Mouse (Mus musculus) G1E (cell line): ENCODE results near the gene Atp6ap2. TPM values are rescaled to one million over a fixed set of nuclear protein-coding genes. Genes with fewer than 3 reads are reported as not detected.
A peak's percentile ranks its signal among the peaks of the same experiment; 100 is the strongest.
"Not testable (repeated sequence)": the region's sequence is repeated elsewhere in the genome, so short reads cannot be mapped to it uniquely, and the experiment has no call there.

Source experiments
- ATAC-seq: 2 replicates; pipeline ENCODE4 v1.8.0; 2016; ENCODE audit warnings: mild to moderate bottlenecking; ENCODE audit not compliant: insufficient number of reproducible peaks, poor library complexity, low FRiP score, severe bottlenecking; ENCODE audit errors: extremely low read depth
- DNase-seq: peaks from one replicate; pipeline ENCODE4 v3.0.0; 2012; ENCODE audit warnings: low spot score
- H3K27me3 ChIP-seq: 2 replicates; pipeline ENCODE4 v1.6.1; 2012; ENCODE audit warnings: mild to moderate bottlenecking, low read length, inconsistent platforms; ENCODE audit not compliant: insufficient read depth
- H3K36me3 ChIP-seq: replicated peaks from 2 replicates; pipeline ENCODE3; 2012; ENCODE audit warnings: mild to moderate bottlenecking, inconsistent platforms
- H3K4me1 ChIP-seq: 2 replicates; pipeline ENCODE4 v1.6.1; 2012; ENCODE audit warnings: low read depth, low read length, inconsistent platforms, mixed read lengths; ENCODE audit not compliant: insufficient read depth
- H3K4me3 ChIP-seq: 2 replicates; pipeline ENCODE4 v1.5.1; 2012; ENCODE audit warnings: low read depth, mild to moderate bottlenecking, inconsistent platforms, low read length, moderate library complexity, mixed read lengths
- H3K9me3 ChIP-seq: replicated peaks from 2 replicates; pipeline ENCODE4 v1.6.1; 2012; ENCODE audit warnings: inconsistent platforms
- CTCF ChIP-seq: IDR thresholded peaks from 2 replicates; pipeline ENCODE4 v1.5.1; 2012; ENCODE audit warnings: low read depth, low read length, inconsistent platforms, mixed read lengths
- GATA1 ChIP-seq: IDR thresholded peaks from 2 replicates; pipeline ENCODE4 v1.6.1; 2012; ENCODE audit warnings: borderline replicate concordance, low read length, inconsistent platforms, mixed read lengths
- GATA2 ChIP-seq: IDR thresholded peaks from 2 replicates; pipeline ENCODE4 v1.6.1; 2012; ENCODE audit warnings: low read depth, low read length, inconsistent platforms, borderline replicate concordance
- POLR2AphosphoS5 ChIP-seq: IDR thresholded peaks from 2 replicates; pipeline ENCODE4 v1.6.1; 2012; ENCODE audit warnings: low read depth, low read length, inconsistent platforms; ENCODE audit not compliant: insufficient replicate concordance
- TAL1 ChIP-seq: conservative IDR thresholded peaks from 2 replicates; pipeline ENCODE4 v1.6.1; 2012; ENCODE audit warnings: low read depth, low read length, inconsistent platforms, mixed read lengths
- polyA plus RNA-seq: library from polyadenylated mRNA; stranded (reverse); fragments of >175 nt; gene quantifications from 2 replicates; pipeline ENCODE4 v1.2.3, GENCODE M21; 2012
- total RNA-seq, 2 experiments: library from RNA; stranded (forward) in 1 of 2; stranded (reverse) in 1 of 2; fragments of 200-1000 nt in 1 of 2; fragments of >200 nt in 1 of 2; fragmentation: Nextera tagmentation in 1 of 2; gene quantifications; 2 replicates each; pipeline ENCODE4 v1.2.3; 2014 to 2017

The Atp6ap2 gene
- total and polyA plus RNA-seq, 3 experiments: 1.5 to 137 (median 56.2) TPM

DNA sequence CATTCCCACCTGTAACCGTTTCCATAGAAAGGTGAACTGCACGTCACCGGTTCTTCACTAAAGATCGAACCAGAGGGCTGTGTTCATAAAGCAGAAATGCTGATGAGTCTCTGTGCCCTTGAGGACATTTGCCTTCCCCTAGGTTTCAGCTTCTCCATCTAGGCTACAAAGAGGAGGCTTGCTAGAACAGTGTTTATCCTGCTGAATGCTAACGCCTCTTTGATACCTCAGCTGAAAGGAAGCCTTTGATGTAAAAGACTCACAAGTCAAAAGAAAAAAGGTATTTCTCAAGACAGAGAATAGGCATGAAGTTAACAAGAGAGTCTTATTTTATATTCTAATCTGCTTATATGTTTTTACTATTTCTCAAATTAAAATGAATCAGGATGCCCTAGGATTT lies 4.3 kb upstream of the Atp6ap2 start:
- TF ChIP-seq POLR2AphosphoS5: no peak
- no peak for TF ChIP-seq TAL1
- no peak for TF ChIP-seq CTCF
- no peak for TF ChIP-seq GATA2
- DNase-seq: no peak
- Histone ChIP-seq H3K36me3 (no peaks in the 10 kb centered on the region), H3K27me3 (0 out of 2 replicates have a peak, but pooled peaks cover 2% of the 10 kb centered on the region), H3K4me3 (no peak overlapping the region), H3K4me1 (peaks cover 7% of the 10 kb centered on the region; the same call in 1 of the 2 replicates), H3K9me3 (no peaks in the 10 kb centered on the region)
- ATAC-seq: no peak

DNA sequence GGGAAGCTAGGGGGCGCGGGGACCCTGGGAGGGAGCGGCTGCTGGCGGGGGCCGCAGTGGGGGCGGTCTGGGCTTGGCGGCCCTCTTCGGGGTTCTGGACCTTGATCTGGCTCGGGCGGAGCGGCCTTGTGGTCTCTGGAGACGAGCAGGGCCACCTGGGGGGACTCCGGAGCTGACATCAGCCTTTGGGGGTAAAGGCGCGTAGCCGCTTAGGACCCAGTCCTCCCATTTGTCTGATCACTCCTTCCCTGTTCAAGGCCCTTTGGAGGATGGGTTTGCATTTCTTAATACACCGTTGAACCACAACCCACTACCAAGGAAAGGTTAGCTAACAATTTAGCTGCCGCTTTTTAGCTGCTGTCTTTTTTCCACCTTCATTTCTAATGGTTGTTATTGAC lies 356 bp downstream of the Atp6ap2 start:
- ATAC-seq: no peak
- peaks cover 32% of the 10 kb centered on the region for H3K36me3 ChIP-seq
- H3K27me3 ChIP-seq: no peaks in the 10 kb centered on the region
- no peaks in the 10 kb centered on the region for H3K9me3 ChIP-seq
- H3K4me1 ChIP-seq: peaks cover 25% of the 10 kb centered on the region
- TF ChIP-seq GATA1 (no peak), POLR2AphosphoS5 (no peak), CTCF (no peak), TAL1 (no peak), GATA2 (no peak)
- DNase-seq: no peak
- peak overlapping the region; percentile 77 for H3K4me3 ChIP-seq

GRCm38 (mm10) chrX:12591401-12591943 lies 3.9 kb downstream of the Atp6ap2 start:
- Histone ChIP-seq H3K4me1 (peaks cover 34% of the 10 kb centered on the region), H3K36me3 (peaks cover 53% of the 10 kb centered on the region), H3K9me3 (no peaks in the 10 kb centered on the region), H3K27me3 (no peaks in the 10 kb centered on the region), H3K4me3 (no peak overlapping the region)
- no peak for TF ChIP-seq TAL1
- TF ChIP-seq GATA2: no peak
- no peak for DNase-seq
- ATAC-seq: no peak

DNA sequence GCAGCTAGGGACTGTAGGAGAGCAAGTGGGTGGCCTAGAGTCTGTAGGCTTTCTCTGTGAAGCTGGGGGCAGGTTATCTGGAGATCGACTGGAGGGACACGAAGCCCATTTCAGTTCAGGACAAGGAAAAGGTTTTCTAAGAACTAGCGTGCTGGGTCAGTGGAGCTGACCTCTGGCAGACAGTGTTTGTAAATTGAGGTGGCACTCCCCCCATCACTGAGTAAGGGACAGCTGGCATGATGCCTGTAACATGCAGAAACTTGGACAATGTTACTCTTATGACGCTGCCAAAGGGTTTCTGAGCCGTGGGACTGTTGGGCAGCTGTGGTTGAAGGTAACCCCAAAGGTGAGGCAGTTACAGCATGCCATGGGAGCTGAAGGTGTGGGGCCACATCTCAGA lies 4.4 kb downstream of the Atp6ap2 start:
- Histone ChIP-seq H3K9me3 (no peaks in the 10 kb centered on the region), H3K4me3 (no peak overlapping the region), H3K36me3 (peaks cover 59% of the 10 kb centered on the region), H3K4me1 (peaks cover 34% of the 10 kb centered on the region), H3K27me3 (no peaks in the 10 kb centered on the region)
- ATAC-seq (no peak), DNase-seq (no peak)
- TF ChIP-seq CTCF: no peak
- no peak for TF ChIP-seq TAL1
- TF ChIP-seq GATA1: no peak
- TF ChIP-seq GATA2: no peak
- TF ChIP-seq POLR2AphosphoS5: no peak

DNA sequence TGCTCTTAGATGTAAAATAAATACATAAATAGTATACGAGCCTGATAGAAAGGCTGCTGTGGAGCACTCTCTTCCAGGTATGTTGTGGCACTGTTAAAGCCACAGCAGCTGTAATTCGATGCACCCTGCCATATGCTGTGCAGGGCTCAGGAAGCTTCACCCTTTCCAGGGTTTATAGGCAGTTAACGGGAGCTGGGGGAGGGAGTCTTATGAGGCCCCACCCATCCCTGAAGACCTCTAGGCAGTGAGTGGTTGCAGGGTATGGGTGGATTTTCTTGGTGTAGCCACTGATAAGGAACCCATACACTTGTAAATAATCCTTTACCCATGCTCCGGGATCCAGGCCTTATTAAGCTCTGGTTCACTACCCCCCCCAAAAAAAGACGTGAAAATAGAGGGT lies 6.2 kb downstream of the Atp6ap2 start:
- H3K4me1 ChIP-seq: peaks cover 31% of the 10 kb centered on the region
- TF ChIP-seq POLR2AphosphoS5 (no peak), GATA2 (no peak), TAL1 (no peak), GATA1 (no peak), CTCF (no peak)
- peaks cover 67% of the 10 kb centered on the region for H3K36me3 ChIP-seq
- no peaks in the 10 kb centered on the region for H3K27me3 ChIP-seq
- H3K9me3 ChIP-seq: no peaks in the 10 kb centered on the region
- peak; percentile 45 for ATAC-seq
- DNase-seq: no peak
- no peak overlapping the region for H3K4me3 ChIP-seq

DNA sequence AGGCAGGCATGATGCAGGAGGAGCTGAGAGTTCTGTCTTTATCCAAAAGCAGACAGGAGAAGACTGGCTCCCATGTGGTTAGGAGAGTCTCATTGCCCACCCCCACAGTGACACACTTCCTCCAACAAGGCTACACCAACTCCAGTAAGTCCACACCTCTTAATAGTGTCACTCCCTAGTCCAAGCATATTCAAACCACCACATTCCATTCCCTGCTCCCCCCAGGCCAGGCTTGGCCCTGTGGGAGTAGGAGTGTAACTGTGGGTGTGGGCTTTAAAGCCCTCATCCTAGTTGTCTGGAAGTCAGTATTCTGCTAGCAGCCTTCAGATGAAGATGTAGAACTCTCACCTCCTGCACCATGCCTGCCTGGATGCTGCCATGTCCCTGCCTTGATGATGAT lies 22.9 kb downstream of the Atp6ap2 start:
- not testable (repeated sequence) for ATAC-seq, H3K9me3 ChIP-seq, H3K27me3 ChIP-seq, H3K4me3 ChIP-seq, DNase-seq
- Histone ChIP-seq H3K4me1 (peaks cover 16% of the 10 kb centered on the region), H3K36me3 (peaks cover 68% of the 10 kb centered on the region)

- peaks cover 70% of the 10 kb centered on the region for H3K36me3 ChIP-seq
- no peak for DNase-seq
- H3K4me1 ChIP-seq: peaks cover 16% of the 10 kb centered on the region
- H3K9me3 ChIP-seq: no peaks in the 10 kb centered on the region
- TF ChIP-seq CTCF: no peak
- TF ChIP-seq GATA1: no peak
- no peak for TF ChIP-seq POLR2AphosphoS5
- TF ChIP-seq GATA2: no peak
- TF ChIP-seq TAL1: no peak
- no peak for ATAC-seq
- H3K27me3 ChIP-seq: no peaks in the 10 kb centered on the region
- no peak overlapping the region for H3K4me3 ChIP-seq
Measured at GRCm38 (mm10) chrX:12611211-12611610, 23.6 kb downstream of the Atp6ap2 start.

- H3K4me1 ChIP-seq: peaks cover 16% of the 10 kb centered on the region
- not testable (repeated sequence) for ATAC-seq, H3K9me3 ChIP-seq, DNase-seq, H3K27me3 ChIP-seq, H3K4me3 ChIP-seq
- peaks cover 69% of the 10 kb centered on the region for H3K36me3 ChIP-seq
Measured at GRCm38 (mm10) chrX:12612360-12612759, 24.8 kb downstream of the Atp6ap2 start.
